Mouse (Mus musculus): Measurements from ENCODE around the gene Mical3. TPM values are rescaled to one million over a fixed set of nuclear protein-coding genes. Genes with fewer than 3 reads are reported as not detected.
A peak's percentile ranks its signal among the peaks of the same experiment; 100 is the strongest.

Mical3 gene
- polyA plus RNA-seq, 1 experiment from 2014 or later, result 35.2 TPM

DNA sequence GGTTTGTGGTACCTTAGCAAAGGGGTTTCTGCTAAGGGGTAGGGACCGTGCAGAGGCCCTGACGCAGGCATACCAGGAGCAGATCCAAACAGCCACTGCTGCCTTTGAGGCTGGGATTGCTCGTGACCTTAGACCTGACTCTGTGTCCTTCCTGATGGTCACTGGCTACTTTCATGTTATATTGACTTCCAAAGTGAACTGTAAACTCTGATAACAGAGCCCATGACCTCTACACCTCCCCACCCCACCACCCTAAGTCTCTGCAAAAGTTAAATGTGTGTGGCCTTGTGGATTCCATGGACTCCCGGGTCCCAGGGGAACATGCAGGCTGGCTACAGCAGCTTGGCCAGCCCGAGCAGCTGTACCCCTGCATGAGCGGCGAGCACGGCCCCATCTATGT is 34.4 kb downstream of the Mical3 start:
- Histone ChIP-seq H3K27ac (replicated peaks) (no peak overlapping the region), H3K4me3 (replicated peaks) (no peak overlapping the region), H3K9me3 (replicated peaks) (no peaks in the 10 kb centered on the region), H3K36me3 (0 out of 2 replicates have a peak, but pooled peaks cover 8% of the 10 kb centered on the region), H3K4me1 (peaks cover 30% of the 10 kb centered on the region), H3K9ac (replicated peaks) (no peak overlapping the region), H3K4me2 (no peak overlapping the region), H3K27me3 (replicated peaks) (no peaks in the 10 kb centered on the region)
- WGBS, result 94% methylated on average over 8 of the region's 8 CpGs
- ATAC-seq (ENCODE audit: low FRiP score), result no peak

DNA sequence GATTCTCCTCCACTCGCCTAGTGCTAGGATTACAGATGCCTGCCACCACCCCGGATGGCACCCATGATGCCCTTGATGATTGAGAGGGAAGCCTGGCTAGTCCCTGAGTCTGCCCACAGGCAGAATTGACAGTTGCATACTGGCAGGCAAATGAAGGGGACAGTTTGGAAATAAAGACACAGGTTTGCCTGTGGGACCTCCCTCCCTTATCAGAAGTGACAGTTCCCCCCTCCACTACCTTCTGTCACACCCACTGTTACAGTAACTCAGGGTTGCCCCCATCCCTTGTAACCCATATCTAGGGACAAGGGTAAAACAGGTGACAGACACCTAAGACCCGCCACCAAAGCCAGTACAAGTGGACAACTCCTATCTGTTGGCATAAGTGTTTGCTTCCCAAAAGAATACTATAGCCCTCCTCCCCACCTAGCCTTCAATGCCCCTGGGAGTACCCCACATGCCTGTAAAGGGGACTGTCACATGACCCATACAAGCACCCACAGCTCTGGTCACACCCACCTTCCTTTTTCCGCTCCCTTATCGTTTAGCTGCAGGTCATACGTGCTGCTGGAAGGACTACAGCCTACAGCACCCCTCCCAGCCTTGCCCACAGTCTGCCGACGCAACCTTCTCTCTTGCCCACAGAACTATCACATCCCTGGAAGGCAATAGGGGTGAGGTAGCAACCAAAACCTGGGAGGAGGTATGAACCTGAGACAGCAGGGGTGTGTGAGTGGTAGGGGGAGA is 37.0 kb downstream of the Mical3 start:
- H3K4me3 ChIP-seq (replicated peaks), result no peak overlapping the region
- WGBS, result 94% methylated on average over 8 of the region's 8 CpGs
- peaks cover 14% of the 10 kb centered on the region for H3K4me1 ChIP-seq
- H3K27me3 ChIP-seq (replicated peaks), result no peaks in the 10 kb centered on the region
- H3K36me3 ChIP-seq, result 0 out of 2 replicates have a peak, but pooled peaks cover 8% of the 10 kb centered on the region
- no peak overlapping the region for H3K4me2 ChIP-seq
- no peak overlapping the region for H3K27ac ChIP-seq (replicated peaks)
- no peak overlapping the region for H3K9ac ChIP-seq (replicated peaks)
- no peaks in the 10 kb centered on the region for H3K9me3 ChIP-seq (replicated peaks)
- ATAC-seq (ENCODE audit: low FRiP score), result no peak

DNA sequence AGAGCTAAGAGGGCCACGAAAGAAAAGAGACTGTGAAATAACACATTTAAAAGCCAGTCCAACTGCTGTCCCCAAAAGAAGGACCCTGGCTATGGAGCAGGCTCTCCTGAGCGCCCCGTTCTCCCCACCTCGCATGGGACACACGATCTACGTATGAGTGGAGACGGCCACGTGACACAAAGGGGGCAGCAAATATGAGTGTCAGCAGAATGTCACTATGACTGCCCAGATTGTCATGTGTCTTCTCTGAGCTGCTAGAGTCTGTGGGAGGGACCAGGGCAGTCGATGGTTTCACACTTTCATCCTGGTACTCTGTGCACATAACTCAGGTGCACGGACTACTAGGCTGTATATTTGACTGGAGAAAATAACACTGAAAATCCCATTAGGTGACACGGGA is 40.0 kb downstream of the Mical3 start:
- 0 out of 2 replicates have a peak, but pooled peaks cover 8% of the 10 kb centered on the region for H3K36me3 ChIP-seq
- no peak overlapping the region for H3K9ac ChIP-seq (replicated peaks)
- H3K4me1 ChIP-seq, result peaks cover 10% of the 10 kb centered on the region
- H3K27me3 ChIP-seq (replicated peaks), result no peaks in the 10 kb centered on the region
- 92% methylated on average over 11 of the region's 11 CpGs for WGBS
- H3K4me2 ChIP-seq, result no peak overlapping the region
- no peak overlapping the region for H3K27ac ChIP-seq (replicated peaks)
- H3K9me3 ChIP-seq (replicated peaks), result no peaks in the 10 kb centered on the region
- no peak overlapping the region for H3K4me3 ChIP-seq (replicated peaks)
- no peak for ATAC-seq (ENCODE audit: low FRiP score)

DNA sequence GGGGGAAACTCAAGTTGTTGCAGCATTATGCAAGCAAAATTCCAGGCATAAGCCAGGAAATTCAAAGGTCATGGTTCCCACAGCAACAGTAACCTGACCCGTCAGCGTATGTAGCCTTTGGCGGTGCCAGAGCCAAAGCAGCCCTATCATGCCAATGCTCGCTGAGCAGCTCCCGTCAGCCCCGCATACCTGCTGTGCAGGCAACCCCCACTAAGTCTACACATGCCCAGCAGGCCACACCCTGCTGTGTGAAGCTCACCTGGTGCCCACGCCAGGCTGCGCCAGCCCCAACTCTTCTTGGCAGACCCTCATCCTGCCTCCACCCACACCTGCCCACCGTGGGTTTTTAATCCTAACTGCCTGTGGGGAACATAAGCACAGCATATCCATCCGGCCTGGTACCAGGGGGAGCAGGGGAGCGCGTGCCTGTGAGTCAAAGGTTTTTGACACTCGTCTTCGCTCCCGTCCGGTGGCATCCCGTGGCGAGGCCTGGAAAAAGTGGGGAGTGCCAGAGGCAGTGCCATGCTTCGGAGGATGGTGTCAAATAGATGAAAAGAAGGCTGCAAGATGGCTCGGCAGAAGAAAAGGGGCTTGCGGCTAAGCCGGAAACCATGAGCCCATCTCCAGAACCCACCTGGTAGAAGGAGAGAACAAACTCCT is 43.1 kb downstream of the Mical3 start:
- ATAC-seq (ENCODE audit: low FRiP score), result no peak
- H3K4me2 ChIP-seq, result no peak overlapping the region
- 83% methylated on average over 22 of the region's 22 CpGs for WGBS

DNA sequence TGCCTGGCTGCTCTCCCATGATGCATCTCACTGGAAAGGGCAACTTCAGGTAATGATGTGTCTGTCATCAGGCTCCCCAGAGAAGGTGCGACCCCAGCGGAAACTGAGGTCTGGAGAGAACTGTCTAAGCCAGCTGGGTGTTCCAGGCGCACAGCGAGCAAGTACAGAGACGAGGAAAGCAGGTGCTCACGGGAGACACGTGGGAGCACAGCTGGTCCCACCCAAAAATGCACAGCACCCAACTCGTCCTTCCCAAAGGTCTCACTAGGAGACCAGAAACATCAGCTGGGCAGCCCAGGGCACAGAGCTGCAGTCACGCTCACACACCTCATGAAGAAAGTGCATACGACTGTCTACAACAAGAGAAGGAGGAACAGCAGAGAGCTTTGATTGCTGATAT is 43.7 kb downstream of the Mical3 start:
- 83% methylated on average over 10 of the region's 10 CpGs for WGBS
- Histone ChIP-seq H3K4me3 (replicated peaks) (no peak overlapping the region), H3K4me2 (no peak overlapping the region), H3K9ac (replicated peaks) (no peak overlapping the region), H3K9me3 (replicated peaks) (no peaks in the 10 kb centered on the region), H3K27me3 (replicated peaks) (no peaks in the 10 kb centered on the region), H3K36me3 (0 out of 2 replicates have a peak, but pooled peaks cover 7% of the 10 kb centered on the region), H3K4me1 (peaks cover 16% of the 10 kb centered on the region), H3K27ac (replicated peaks) (no peak overlapping the region)
- no peak for ATAC-seq (ENCODE audit: low FRiP score)

More for the DNA sequence above, 43.1 kb downstream of the Mical3 start:
- H3K36me3 ChIP-seq, result 0 out of 2 replicates have a peak, but pooled peaks cover 8% of the 10 kb centered on the region
- no peak overlapping the region for H3K9ac ChIP-seq (replicated peaks)
- H3K9me3 ChIP-seq (replicated peaks), result no peaks in the 10 kb centered on the region
- H3K4me1 ChIP-seq, result peaks cover 14% of the 10 kb centered on the region
- no peak overlapping the region for H3K4me3 ChIP-seq (replicated peaks)
- no peak overlapping the region for H3K27ac ChIP-seq (replicated peaks)
- H3K27me3 ChIP-seq (replicated peaks), result no peaks in the 10 kb centered on the region

DNA sequence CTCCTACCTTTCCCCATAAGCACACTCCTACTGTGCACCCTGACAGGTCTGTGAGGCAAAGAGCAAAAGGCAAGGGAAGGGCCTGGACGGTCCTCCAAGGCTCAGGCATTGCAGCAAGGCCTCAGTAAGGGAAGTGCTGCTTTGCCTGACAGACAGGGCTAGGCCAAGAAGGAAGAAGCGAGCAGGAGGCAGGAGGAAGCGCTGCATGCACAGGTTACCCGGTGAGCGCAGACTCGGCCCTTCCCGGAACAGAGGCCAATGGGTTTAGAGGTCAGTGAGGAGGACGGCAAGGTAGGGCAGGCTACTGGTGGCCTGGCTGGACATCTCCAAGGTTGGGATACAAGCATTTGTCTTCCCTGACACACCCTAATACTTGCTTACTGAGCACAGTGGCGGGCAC is 44.6 kb downstream of the Mical3 start:
- H3K9me3 ChIP-seq (replicated peaks), result no peaks in the 10 kb centered on the region
- H3K27ac ChIP-seq (replicated peaks), result no peak overlapping the region
- H3K36me3 ChIP-seq, result no peaks in the 10 kb centered on the region
- H3K4me2 ChIP-seq, result no peak overlapping the region
- no peak overlapping the region for H3K4me3 ChIP-seq (replicated peaks)
- no peaks in the 10 kb centered on the region for H3K27me3 ChIP-seq (replicated peaks)
- H3K9ac ChIP-seq (replicated peaks), result no peak overlapping the region
- peaks cover 25% of the 10 kb centered on the region for H3K4me1 ChIP-seq
- WGBS, result 95% methylated on average over 9 of the region's 9 CpGs
- ATAC-seq (ENCODE audit: low FRiP score), result no peak

DNA sequence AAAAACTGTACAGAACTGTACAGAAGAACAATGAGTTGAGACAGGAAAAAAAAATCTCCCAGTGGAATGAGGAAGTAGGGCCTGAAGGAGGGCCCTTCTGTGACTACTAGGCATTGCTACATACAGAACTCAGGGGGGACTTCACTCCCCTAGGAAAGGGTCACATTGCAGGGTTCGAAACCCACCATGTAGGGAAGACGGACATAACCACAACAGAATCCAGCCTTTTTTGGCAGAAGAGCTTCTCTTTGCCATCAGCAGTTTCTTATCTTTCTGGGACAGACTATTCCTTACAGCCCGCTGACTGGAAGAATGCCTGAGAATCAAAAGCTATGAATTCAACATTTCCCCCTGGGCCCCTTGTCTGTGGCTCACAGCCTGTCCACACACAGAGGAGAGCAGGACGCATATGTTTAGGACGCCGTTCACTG is 46.7 kb downstream of the Mical3 start:
- peaks cover 30% of the 10 kb centered on the region for H3K4me1 ChIP-seq
- H3K9ac ChIP-seq (replicated peaks), result no peak overlapping the region
- no peak overlapping the region for H3K4me3 ChIP-seq (replicated peaks)
- H3K27me3 ChIP-seq (replicated peaks), result no peaks in the 10 kb centered on the region
- no peak for ATAC-seq (ENCODE audit: low FRiP score)
- WGBS, result 63% methylated on average over 6 of the region's 6 CpGs
- H3K4me2 ChIP-seq, result no peak overlapping the region
- no peak overlapping the region for H3K27ac ChIP-seq (replicated peaks)
- H3K9me3 ChIP-seq (replicated peaks), result no peaks in the 10 kb centered on the region
- no peaks in the 10 kb centered on the region for H3K36me3 ChIP-seq

DNA sequence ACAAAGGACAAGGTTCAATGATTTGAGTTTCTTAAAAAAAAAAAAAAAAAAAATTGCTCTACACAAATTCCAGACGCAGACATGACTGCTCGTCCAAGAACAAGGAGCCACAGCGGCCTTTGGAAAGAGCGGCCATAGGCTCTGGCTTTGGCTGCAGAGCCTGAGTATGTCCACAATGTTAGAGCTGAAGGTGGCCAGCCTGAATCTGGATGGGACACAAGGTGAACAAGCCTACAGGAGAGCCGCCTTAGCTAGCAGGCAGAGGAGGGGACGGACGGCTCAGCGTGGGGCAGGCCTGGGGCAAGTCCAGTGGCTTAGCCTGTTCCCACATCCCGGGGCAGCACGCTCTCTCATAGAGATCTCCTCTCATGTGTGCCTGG is 48.7 kb downstream of the Mical3 start:
- no peak overlapping the region for H3K4me3 ChIP-seq (replicated peaks)
- no peak for ATAC-seq (ENCODE audit: low FRiP score)

DNA sequence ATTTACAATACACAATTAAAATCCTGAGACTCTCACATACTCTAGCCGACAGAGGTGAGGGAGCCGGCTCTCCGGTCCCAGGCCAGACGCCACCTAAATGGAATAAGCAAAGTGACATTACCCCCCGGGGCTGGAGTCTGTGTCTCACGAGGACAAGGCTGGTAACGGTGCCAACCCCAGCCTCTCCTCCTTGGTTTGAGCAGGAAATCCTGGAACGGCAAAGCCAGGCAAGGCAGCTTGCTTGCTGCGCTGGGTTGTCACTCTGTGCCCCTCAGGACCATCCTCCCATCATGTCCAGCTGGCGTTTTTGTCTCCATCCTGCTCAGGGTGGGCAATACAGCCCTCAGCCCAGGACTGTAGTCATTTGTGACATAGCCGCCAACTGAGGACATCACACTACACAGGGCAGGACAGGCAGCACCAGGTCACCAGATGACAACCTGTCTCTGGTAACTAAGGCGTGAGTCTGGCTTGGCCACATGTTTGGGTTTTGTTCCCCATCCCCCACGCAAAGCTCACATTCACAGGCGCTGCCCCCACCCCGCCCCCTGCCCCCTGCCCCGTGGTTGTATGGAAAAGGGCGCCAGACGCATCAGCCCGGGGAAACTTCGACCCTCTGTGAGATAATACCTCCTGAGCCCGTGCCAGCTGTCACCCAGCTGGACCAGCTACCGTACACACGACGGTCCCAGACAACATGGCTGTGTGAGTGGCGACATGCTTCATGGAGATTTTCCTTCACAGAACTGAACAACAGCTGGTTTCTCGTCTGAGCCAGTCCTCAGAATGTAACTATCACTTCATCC is 49.3 kb downstream of the Mical3 start:
- Histone ChIP-seq H3K4me1 (peaks cover 20% of the 10 kb centered on the region), H3K4me2 (no peak overlapping the region), H3K27ac (replicated peaks) (no peak overlapping the region), H3K9ac (replicated peaks) (no peak overlapping the region), H3K4me3 (replicated peaks) (no peak overlapping the region), H3K9me3 (replicated peaks) (no peaks in the 10 kb centered on the region), H3K27me3 (replicated peaks) (no peaks in the 10 kb centered on the region), H3K36me3 (no peaks in the 10 kb centered on the region)
- 53% methylated on average over 26 of the region's 26 CpGs for WGBS
- 0 out of 2 replicates have a peak, but pooled peaks have one; percentile 30 for ATAC-seq (ENCODE audit: low FRiP score)

More for the DNA sequence above, 48.7 kb downstream of the Mical3 start:
- no peaks in the 10 kb centered on the region for H3K27me3 ChIP-seq (replicated peaks)
- H3K36me3 ChIP-seq, result no peaks in the 10 kb centered on the region
- 83% methylated on average over 10 of the region's 10 CpGs for WGBS
- peak overlapping the region; percentile 28; the same call in 1 of the 2 replicates for H3K27ac ChIP-seq (replicated peaks)
- H3K9me3 ChIP-seq (replicated peaks), result no peaks in the 10 kb centered on the region
- peaks cover 20% of the 10 kb centered on the region for H3K4me1 ChIP-seq
- H3K4me2 ChIP-seq, result no peak overlapping the region
- no peak overlapping the region for H3K9ac ChIP-seq (replicated peaks)

DNA sequence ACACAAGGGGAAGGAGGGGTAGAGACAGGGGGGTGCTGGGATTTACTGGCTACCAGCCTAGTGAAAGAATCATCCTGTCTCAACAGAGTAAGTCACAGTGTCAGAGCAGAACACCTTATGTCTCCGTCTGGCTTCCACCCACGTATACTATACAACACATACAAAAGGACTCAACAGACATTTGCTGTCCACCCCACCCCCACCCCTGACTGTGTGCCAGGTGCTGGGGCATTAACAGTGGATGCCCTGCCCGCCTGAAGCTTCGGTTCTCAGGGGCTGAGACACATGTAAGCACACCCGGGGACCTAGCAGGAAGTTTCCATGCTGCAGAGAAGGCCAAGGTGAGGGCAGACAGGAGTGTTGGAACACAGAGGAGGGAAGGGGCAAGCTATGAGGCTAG is 52.6 kb downstream of the Mical3 start:
- WGBS, result 80% methylated on average over 5 of the region's 5 CpGs
- H3K36me3 ChIP-seq, result no peaks in the 10 kb centered on the region
- H3K4me3 ChIP-seq (replicated peaks), result no peak overlapping the region
- peaks cover 16% of the 10 kb centered on the region for H3K4me1 ChIP-seq
- no peak overlapping the region for H3K27ac ChIP-seq (replicated peaks)
- no peak for ATAC-seq (ENCODE audit: low FRiP score)
- H3K9me3 ChIP-seq (replicated peaks), result no peaks in the 10 kb centered on the region
- no peak overlapping the region for H3K9ac ChIP-seq (replicated peaks)
- H3K4me2 ChIP-seq, result no peak overlapping the region
- no peaks in the 10 kb centered on the region for H3K27me3 ChIP-seq (replicated peaks)

DNA sequence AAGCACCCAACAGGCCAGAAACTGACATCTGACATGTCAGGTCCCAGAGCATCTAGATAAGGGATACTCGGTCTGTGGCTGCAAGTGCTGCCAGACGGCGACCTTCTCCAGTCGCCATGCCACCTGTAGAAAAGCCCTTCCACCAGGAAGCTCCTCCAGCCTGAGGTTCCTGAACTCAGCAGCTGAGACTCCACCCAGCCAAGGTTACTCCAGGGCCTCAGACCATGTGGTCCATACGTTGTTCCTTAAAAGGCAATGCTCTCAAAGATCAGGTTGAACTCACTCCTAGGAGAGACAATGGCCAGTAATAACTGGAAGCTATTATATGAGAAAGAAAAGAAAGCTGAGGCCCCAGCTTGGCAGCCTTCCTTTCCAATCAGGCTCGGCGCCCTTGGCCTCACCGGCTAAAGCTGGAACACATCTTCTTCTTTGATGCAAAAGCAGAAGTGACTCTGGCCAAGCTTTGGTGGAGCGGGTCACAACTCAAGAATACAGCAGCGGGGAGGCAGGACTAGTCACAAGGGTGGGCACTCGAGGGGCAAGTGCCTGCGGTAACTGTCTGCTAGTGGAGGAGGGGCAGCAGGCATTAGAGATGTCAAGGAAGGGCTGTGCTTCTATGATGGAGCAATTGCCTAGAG is 53.8 kb downstream of the Mical3 start:
- Histone ChIP-seq H3K36me3 (no peaks in the 10 kb centered on the region), H3K27me3 (replicated peaks) (no peaks in the 10 kb centered on the region), H3K4me1 (peaks cover 14% of the 10 kb centered on the region), H3K4me3 (replicated peaks) (no peak overlapping the region), H3K27ac (replicated peaks) (no peak overlapping the region), H3K9me3 (replicated peaks) (no peaks in the 10 kb centered on the region), H3K9ac (replicated peaks) (no peak overlapping the region), H3K4me2 (no peak overlapping the region)
- 86% methylated on average over 12 of the region's 12 CpGs for WGBS
- ATAC-seq (ENCODE audit: low FRiP score), result no peak
